Mouse (Mus musculus) stomach, embryonic 15.5 days (tissue): ENCODE results near the gene Lrmp. TPM values are rescaled to one million over a fixed set of nuclear protein-coding genes. Genes with fewer than 3 reads are reported as not detected.
"Not testable (repeated sequence)": the region's sequence is repeated elsewhere in the genome, so short reads cannot be mapped to it uniquely, and the experiment has no call there.

Experiments
- ATAC-seq: fragments of 200-750 bp; cut with Nextera tagmentation; 2 replicates; pipeline ENCODE4 v1.8.0; 2017; ENCODE audit warnings: low read depth, moderate number of reproducible peaks, moderate TSS enrichment; ENCODE audit not compliant: insufficient read depth, low FRiP score
- H3K27ac ChIP-seq: fragments of 300-500 bp; sonication (generic); 2 replicates; pipeline ENCODE4 v1.5.1; 2015; ENCODE audit warnings: mild to moderate bottlenecking, inconsistent platforms
- H3K27me3 ChIP-seq: fragments of 300-500 bp; sonication (generic); replicated peaks from 2 replicates; pipeline ENCODE4 v1.6.1; 2015; ENCODE audit warnings: inconsistent platforms
- H3K36me3 ChIP-seq: fragments of 300-500 bp; sonication (generic); 2 replicates; pipeline ENCODE4 v1.6.1; 2015; ENCODE audit warnings: inconsistent platforms
- H3K4me1 ChIP-seq: fragments of 300-500 bp; sonication (generic); 2 replicates; pipeline ENCODE4 v1.6.1; 2015; ENCODE audit warnings: inconsistent platforms
- H3K4me2 ChIP-seq: fragments of 300-500 bp; sonication (generic); 2 replicates; pipeline ENCODE4 v1.6.1; 2015; ENCODE audit warnings: mild to moderate bottlenecking, inconsistent platforms
- H3K4me3 ChIP-seq: fragments of 300-500 bp; sonication (generic); replicated peaks from 2 replicates; pipeline ENCODE4 v1.5.1; 2015; ENCODE audit warnings: inconsistent platforms
- H3K9ac ChIP-seq: fragments of 300-500 bp; sonication (generic); 2 replicates; pipeline ENCODE4 v1.6.1; 2015; ENCODE audit warnings: inconsistent platforms
- H3K9me3 ChIP-seq: fragments of 300-500 bp; sonication (generic); 2 replicates; pipeline ENCODE4 v1.6.1; 2016; ENCODE audit warnings: inconsistent platforms
- WGBS: fragments of 180-500 bp; shearing (Covaris S2); methylation state at CpG from one replicate; pipeline ENCODE4 v1.1.7; 2015; 5-methylcytosine and 5-hydroxymethylcytosine counted together
- polyA plus RNA-seq: library from polyadenylated mRNA; unstranded; fragments of >200 nt; fragmentation: Nextera tagmentation; extraction: Ambion mirVana; gene quantifications from 2 replicates; pipeline ENCODE4 v1.2.1, GENCODE M21; 2015

The Lrmp gene
- polyA plus RNA-seq, 1 experiment from 2014 or later = 18.7 TPM

DNA sequence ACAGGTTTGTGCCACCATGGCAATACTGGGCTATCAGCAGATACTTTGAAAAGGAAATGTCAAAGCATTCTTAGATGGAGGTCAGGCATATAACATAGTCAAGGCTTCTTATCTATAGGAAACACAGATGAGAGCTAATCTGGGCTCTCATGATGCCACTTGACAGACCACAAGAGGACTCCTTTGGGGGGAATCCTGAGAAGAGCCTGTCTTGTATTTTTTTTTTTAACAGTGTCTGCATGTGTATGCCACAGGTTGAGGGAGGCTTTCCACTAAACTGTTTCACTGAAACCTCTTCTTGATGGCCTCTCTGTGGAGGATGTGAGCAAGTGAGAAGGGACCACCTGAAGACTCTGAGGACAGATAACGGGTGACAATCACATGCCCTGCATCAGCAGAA is 9.2 kb downstream of the Lrmp start:
- Histone ChIP-seq H3K4me2 (no peak overlapping the region), H3K4me1 (0 out of 2 replicates have a peak, but pooled peaks cover 5% of the 10 kb centered on the region), H3K9me3 (no peaks in the 10 kb centered on the region), H3K9ac (no peak overlapping the region), H3K36me3 (no peaks in the 10 kb centered on the region), H3K27ac (no peak overlapping the region), H3K4me3 (no peak overlapping the region), H3K27me3 (no peaks in the 10 kb centered on the region)
- ATAC-seq = no peak
- 79% methylated on average over 1 of the region's 1 CpGs for WGBS

GRCm38 (mm10) chr6:145125591-145126113 is 10.2 kb downstream of the Lrmp start:
- no peak overlapping the region for H3K4me2 ChIP-seq
- H3K27ac ChIP-seq = no peak overlapping the region
- H3K4me1 ChIP-seq = 0 out of 2 replicates have a peak, but pooled peaks cover 5% of the 10 kb centered on the region
- WGBS = 52% methylated on average over 7 of the region's 7 CpGs
- H3K4me3 ChIP-seq = no peak overlapping the region
- H3K9me3 ChIP-seq = no peaks in the 10 kb centered on the region
- H3K9ac ChIP-seq = no peak overlapping the region
- H3K36me3 ChIP-seq = no peaks in the 10 kb centered on the region
- H3K27me3 ChIP-seq = no peaks in the 10 kb centered on the region
- no peak for ATAC-seq

- no peaks in the 10 kb centered on the region for H3K36me3 ChIP-seq
- H3K27ac ChIP-seq = no peak overlapping the region
- no peak overlapping the region for H3K9ac ChIP-seq
- H3K9me3 ChIP-seq = no peaks in the 10 kb centered on the region
- no peaks in the 10 kb centered on the region for H3K4me1 ChIP-seq
- ATAC-seq = no peak
- H3K4me3 ChIP-seq = no peak overlapping the region
- WGBS = 97% methylated on average over 3 of the region's 3 CpGs
- no peaks in the 10 kb centered on the region for H3K27me3 ChIP-seq
- H3K4me2 ChIP-seq = no peak overlapping the region
Observed at GRCm38 (mm10) chr6:145127652-145128051, 12.2 kb downstream of the Lrmp start.

GRCm38 (mm10) chr6:145129563-145129962 is 14.1 kb downstream of the Lrmp start:
- H3K4me1 ChIP-seq = no peaks in the 10 kb centered on the region
- no peak overlapping the region for H3K9ac ChIP-seq
- no peaks in the 10 kb centered on the region for H3K27me3 ChIP-seq
- H3K36me3 ChIP-seq = no peaks in the 10 kb centered on the region
- no peak overlapping the region for H3K27ac ChIP-seq
- WGBS = 83% methylated on average over 4 of the region's 4 CpGs
- H3K4me2 ChIP-seq = no peak overlapping the region
- no peak overlapping the region for H3K4me3 ChIP-seq
- no peak for ATAC-seq
- no peaks in the 10 kb centered on the region for H3K9me3 ChIP-seq

- WGBS = 74% methylated on average over 5 of the region's 5 CpGs
- Histone ChIP-seq H3K4me3 (no peak overlapping the region), H3K27ac (no peak overlapping the region), H3K4me1 (no peaks in the 10 kb centered on the region), H3K4me2 (no peak overlapping the region), H3K27me3 (no peaks in the 10 kb centered on the region), H3K9ac (no peak overlapping the region), H3K9me3 (no peaks in the 10 kb centered on the region), H3K36me3 (no peaks in the 10 kb centered on the region)
- ATAC-seq = no peak
Observed at GRCm38 (mm10) chr6:145131991-145132390, 16.5 kb downstream of the Lrmp start.

- not testable (repeated sequence) for H3K36me3 ChIP-seq, H3K4me3 ChIP-seq, ATAC-seq, H3K4me1 ChIP-seq, H3K4me2 ChIP-seq, H3K9me3 ChIP-seq, H3K9ac ChIP-seq, H3K27me3 ChIP-seq, H3K27ac ChIP-seq
- WGBS = 74% methylated on average over 5 of the region's 5 CpGs
Observed at GRCm38 (mm10) chr6:145132969-145133368, 17.5 kb downstream of the Lrmp start.

GRCm38 (mm10) chr6:145135295-145135694 is 19.8 kb downstream of the Lrmp start:
- ATAC-seq = no peak
- H3K27ac ChIP-seq = no peak overlapping the region
- H3K4me1 ChIP-seq = no peaks in the 10 kb centered on the region
- H3K9ac ChIP-seq = no peak overlapping the region
- H3K4me2 ChIP-seq = no peak overlapping the region
- no peaks in the 10 kb centered on the region for H3K27me3 ChIP-seq
- no peaks in the 10 kb centered on the region for H3K9me3 ChIP-seq
- H3K4me3 ChIP-seq = no peak overlapping the region
- no peaks in the 10 kb centered on the region for H3K36me3 ChIP-seq
- 73% methylated on average over 3 of the region's 3 CpGs for WGBS

GRCm38 (mm10) chr6:145135804-145136203 is 20.4 kb downstream of the Lrmp start:
- no peak overlapping the region for H3K4me2 ChIP-seq
- H3K9me3 ChIP-seq = no peaks in the 10 kb centered on the region
- ATAC-seq = no peak
- H3K4me1 ChIP-seq = 0 out of 2 replicates have a peak, but pooled peaks cover 4% of the 10 kb centered on the region
- no peak overlapping the region for H3K4me3 ChIP-seq
- H3K9ac ChIP-seq = no peak overlapping the region
- no peaks in the 10 kb centered on the region for H3K27me3 ChIP-seq
- H3K36me3 ChIP-seq = no peaks in the 10 kb centered on the region
- WGBS = 54% methylated on average over 9 of the region's 9 CpGs
- no peak overlapping the region for H3K27ac ChIP-seq

- Histone ChIP-seq H3K36me3 (no peaks in the 10 kb centered on the region), H3K4me2 (no peak overlapping the region), H3K4me3 (no peak overlapping the region), H3K27ac (no peak overlapping the region), H3K9ac (no peak overlapping the region), H3K4me1 (0 out of 2 replicates have a peak, but pooled peaks cover 4% of the 10 kb centered on the region), H3K27me3 (no peaks in the 10 kb centered on the region), H3K9me3 (no peaks in the 10 kb centered on the region)
- 81% methylated on average over 5 of the region's 5 CpGs for WGBS
- no peak for ATAC-seq
Observed at GRCm38 (mm10) chr6:145136831-145137230, 21.4 kb downstream of the Lrmp start.

DNA sequence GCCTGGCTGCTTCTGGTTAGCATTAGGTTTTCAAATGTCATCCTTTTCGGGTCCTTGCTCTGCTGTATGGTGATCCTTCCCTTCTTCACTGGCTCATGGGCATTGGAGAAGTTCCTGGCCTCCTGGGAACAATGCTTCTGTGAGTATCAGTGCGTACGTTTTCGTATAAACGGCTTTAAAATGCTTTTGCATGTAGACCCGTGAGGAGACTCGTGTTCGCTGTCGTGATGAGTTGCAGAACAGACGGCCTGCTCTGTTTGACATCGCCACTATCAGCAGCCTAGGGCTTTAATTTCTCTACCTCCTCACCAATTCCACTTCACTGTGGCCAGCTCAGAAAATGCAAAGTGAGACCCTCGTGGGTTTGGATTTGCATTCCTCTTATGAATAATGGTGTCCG is 23.8 kb downstream of the Lrmp start:
- Histone ChIP-seq H3K4me3 (no peak overlapping the region), H3K9me3 (no peaks in the 10 kb centered on the region), H3K4me2 (no peak overlapping the region), H3K4me1 (peaks cover 11% of the 10 kb centered on the region; the same call in 1 of the 2 replicates), H3K9ac (no peak overlapping the region), H3K27me3 (no peaks in the 10 kb centered on the region), H3K27ac (no peak overlapping the region), H3K36me3 (no peaks in the 10 kb centered on the region)
- whole genome bisulfite sequencing = 72% methylated on average over 13 of the region's 13 CpGs
- ATAC-seq = no peak

DNA sequence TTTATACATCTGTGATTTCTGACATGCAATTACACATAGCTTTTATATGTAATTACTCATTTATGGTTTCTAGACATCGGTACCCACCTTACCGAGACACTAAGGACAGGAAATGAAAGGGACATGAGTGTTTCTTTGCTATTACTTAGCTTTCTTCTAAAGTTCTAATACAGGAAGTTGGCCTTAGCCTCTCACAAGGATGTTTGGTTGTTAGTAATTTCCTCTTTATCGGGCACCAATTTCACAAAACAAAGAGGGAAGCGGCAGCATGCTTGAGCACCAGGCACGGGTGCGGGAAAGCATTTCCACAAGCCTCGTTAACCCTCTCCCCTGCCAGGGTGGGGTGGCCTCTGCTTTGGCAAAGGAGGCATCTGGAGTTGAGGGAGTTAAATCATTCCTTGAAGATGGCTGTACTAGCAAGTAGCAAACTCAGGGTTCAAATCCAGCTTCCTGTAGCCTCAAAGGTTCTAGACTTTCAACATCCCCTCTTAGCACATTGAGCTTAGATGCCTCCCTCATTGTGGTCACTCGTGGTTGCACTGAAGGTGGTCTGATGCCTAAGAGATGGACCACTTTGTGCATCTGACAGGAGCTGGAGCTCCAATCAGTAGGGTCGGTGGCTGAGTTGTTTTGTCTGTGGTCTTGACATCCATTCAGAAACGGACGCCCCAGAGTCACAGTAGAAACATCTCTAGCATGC is 24.5 kb downstream of the Lrmp start:
- Histone ChIP-seq H3K9me3 (no peaks in the 10 kb centered on the region), H3K4me1 (peaks cover 11% of the 10 kb centered on the region; the same call in 1 of the 2 replicates), H3K27me3 (no peaks in the 10 kb centered on the region), H3K9ac (no peak overlapping the region), H3K4me3 (no peak overlapping the region), H3K36me3 (no peaks in the 10 kb centered on the region), H3K27ac (no peak overlapping the region), H3K4me2 (no peak overlapping the region)
- WGBS = 77% methylated on average over 11 of the region's 11 CpGs
- ATAC-seq = no peak

- H3K9ac ChIP-seq = no peak overlapping the region
- peaks cover 11% of the 10 kb centered on the region; the same call in 1 of the 2 replicates for H3K4me1 ChIP-seq
- 47% methylated on average over 11 of the region's 11 CpGs for WGBS
- no peak overlapping the region for H3K4me3 ChIP-seq
- no peak for ATAC-seq
- no peak overlapping the region for H3K27ac ChIP-seq
- no peaks in the 10 kb centered on the region for H3K9me3 ChIP-seq
- no peaks in the 10 kb centered on the region for H3K27me3 ChIP-seq
- no peaks in the 10 kb centered on the region for H3K36me3 ChIP-seq
- H3K4me2 ChIP-seq = no peak overlapping the region
Observed at GRCm38 (mm10) chr6:145140706-145141105, 25.3 kb downstream of the Lrmp start.
